Mouse (Mus musculus): ENCODE results near the gene Ptn. TPM values are rescaled to one million over a fixed set of nuclear protein-coding genes. Genes with fewer than 3 reads are reported as not detected.

Gene Ptn
- total RNA-seq, 2 experiments from 2014 or later, result 99.9 to 148 TPM

GRCm38 (mm10) chr6:36818281-36819018, 8.4 kb upstream of the Ptn start:
- no peak for DNase-seq (ENCODE audit: low spot score in 2 of 2)

- no peak for DNase-seq (ENCODE audit: low spot score in 2 of 2)
Observed at GRCm38 (mm10) chr6:36816666-36817065, 6.6 kb upstream of the Ptn start.

GRCm38 (mm10) chr6:36815992-36816391, 6.0 kb upstream of the Ptn start:
- DNase-seq (ENCODE audit: low spot score in 2 of 2), result no peak

- no peak for DNase-seq (ENCODE audit: low spot score in 2 of 2)
Observed at GRCm38 (mm10) chr6:36812666-36813515, 2.9 kb upstream of the Ptn start.

DNA sequence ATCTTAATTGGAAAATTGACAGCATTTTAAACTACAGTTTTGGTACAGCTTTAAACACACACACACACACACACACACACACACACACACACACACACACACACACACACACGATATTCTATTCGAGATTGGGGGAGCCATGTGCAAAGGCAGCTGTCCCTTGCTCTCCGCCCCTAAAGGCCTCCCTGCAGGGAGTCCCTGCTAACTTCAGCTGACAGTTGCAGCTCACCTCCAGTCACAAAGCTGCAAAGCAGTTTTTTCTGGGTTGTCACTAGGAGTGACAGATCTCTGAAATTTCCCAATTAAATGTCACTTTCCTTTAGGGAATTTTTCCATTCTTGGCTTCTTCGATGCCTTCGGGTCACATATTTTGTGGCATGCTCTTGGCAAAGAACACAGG, 428 bp upstream of the Ptn start:
- DNase-seq (ENCODE audit: low spot score in 2 of 2), result no peak

- DNase-seq (ENCODE audit: low spot score in 2 of 2), result no peak
Observed at GRCm38 (mm10) chr6:36809311-36809726, 701 bp downstream of the Ptn start.

- no peak for DNase-seq (ENCODE audit: low spot score in 2 of 2)
Observed at GRCm38 (mm10) chr6:36808306-36809058, 1.5 kb downstream of the Ptn start.

DNA sequence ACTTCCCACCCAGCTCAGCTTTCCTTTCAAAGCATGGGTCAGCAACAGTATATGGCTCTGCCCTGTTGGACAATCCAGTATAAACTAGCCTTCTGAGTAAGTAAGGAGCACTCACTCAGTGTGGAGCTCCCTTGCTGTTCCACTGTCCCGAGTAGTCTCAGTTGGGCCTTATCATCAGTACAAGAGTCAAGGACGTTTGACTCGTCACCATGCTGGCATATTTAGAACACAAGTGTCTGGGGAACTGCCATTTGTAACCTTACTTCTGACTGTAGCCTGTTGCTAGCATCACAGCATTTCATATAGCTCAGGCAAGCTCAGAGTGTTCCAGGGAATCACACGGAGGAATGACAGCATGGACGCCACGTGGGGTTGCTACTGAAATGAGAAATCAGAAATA, 3.1 kb downstream of the Ptn start:
- no peak for DNase-seq (ENCODE audit: low spot score in 2 of 2)

DNA sequence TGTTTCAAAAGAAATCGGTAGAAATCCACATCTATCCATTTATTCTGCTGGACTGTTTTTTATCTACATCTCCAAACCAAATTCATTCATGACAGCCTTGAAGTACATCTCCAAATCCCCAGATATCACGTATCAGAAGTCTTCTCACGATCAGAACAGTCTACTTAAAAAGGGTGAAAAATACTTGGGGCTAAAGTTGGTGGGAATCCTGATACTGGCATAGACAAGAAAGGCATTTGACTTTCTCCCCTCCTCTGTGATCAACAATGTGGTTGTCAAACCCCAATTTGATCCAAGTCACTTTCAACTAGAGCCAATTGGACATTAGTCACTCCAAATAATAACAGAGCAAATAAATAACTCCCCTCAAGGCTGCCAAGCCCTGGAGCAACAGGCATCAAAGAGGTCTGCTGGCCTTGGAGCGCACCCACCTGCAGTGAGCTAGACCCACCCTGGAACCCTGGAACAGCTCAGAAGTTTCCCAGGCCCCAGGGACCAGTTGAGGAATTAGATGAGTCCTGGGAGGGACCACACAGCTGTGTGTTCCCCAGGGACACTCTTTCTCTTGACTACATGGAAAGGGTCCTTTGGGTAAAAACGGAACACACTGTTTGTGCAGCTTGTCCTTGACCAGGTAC, 9.6 kb downstream of the Ptn start:
- DNase-seq (ENCODE audit: low spot score in 2 of 2), result no peak

DNA sequence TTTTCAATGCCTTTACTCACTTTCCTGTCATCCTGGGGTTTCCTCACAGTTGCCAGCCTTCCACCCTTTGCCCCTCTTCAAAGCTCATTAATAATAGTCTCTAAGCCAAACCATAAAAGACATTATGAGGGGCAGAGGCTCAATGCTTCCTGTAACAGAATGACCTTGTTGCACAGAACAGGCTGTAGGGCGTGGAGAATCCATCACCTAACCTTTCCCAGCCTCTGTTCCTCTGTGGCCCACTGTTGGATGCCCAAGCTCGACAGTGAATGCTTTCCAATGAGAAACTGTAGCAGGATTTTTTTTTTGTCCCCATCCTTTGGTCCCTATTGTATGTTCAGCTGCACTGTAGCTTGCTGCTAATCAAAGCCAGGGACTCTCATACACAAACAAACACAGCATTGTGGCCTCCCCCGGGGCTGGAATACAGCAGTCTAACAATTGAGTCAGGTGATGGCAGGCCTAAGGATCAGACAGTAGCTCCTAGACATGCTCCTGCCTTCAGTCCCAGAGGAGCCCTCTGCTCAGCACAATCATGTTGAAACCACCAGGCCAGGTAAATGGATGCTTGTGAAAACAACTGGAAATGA, 12.9 kb downstream of the Ptn start:
- DNase-seq (ENCODE audit: low spot score in 2 of 2), result no peak

DNA sequence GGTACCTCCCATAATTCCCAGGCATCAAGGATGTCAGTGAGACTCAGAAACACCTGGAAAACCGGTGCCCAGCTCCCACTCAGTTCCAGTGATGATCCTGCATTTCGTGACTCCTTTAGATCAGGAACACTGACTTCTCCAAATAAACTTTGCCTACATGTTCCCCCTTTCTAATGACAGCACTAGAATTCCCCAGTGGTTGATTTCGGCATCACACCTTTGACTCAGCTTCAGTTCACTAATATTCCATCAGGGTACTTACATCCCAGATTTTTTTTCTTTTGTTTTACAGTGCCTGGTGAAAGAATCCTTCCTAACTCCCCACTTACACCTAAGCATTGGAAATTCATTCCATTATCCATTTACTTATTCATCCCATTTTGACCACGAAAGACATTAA, 15.5 kb downstream of the Ptn start:
- DNase-seq (ENCODE audit: low spot score in 2 of 2), result no peak

DNA sequence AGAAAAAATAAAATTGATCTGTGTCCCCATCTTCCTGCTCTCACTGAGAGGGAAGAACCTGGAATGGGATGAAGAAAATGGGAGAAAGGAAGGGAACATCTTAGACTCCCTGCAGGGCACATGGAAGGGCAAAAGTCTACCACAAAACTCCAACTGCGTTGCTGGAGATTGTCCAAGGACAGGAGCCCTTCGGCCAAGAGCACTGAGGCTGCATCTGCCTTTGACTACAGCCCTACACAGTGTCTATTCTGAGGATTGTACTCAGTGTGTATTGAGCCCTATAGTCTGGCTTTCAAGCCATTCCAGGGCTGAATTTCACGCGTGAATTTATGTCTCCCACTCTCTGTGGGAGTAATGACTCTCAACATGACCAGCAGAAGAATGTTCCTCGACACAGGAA, 16.2 kb downstream of the Ptn start:
- DNase-seq (ENCODE audit: low spot score in 2 of 2), result no peak

- DNase-seq (ENCODE audit: low spot score in 2 of 2), result no peak
Observed at GRCm38 (mm10) chr6:36789261-36789660, 20.8 kb downstream of the Ptn start.

GRCm38 (mm10) chr6:36788576-36789191, 21.3 kb downstream of the Ptn start:
- DNase-seq (ENCODE audit: low spot score in 2 of 2), result no peak

GRCm38 (mm10) chr6:36784682-36785208, 25.3 kb downstream of the Ptn start:
- no peak for DNase-seq (ENCODE audit: low spot score in 2 of 2)

- DNase-seq (ENCODE audit: low spot score in 2 of 2), result no peak
Observed at GRCm38 (mm10) chr6:36782481-36782880, 27.5 kb downstream of the Ptn start.

DNA sequence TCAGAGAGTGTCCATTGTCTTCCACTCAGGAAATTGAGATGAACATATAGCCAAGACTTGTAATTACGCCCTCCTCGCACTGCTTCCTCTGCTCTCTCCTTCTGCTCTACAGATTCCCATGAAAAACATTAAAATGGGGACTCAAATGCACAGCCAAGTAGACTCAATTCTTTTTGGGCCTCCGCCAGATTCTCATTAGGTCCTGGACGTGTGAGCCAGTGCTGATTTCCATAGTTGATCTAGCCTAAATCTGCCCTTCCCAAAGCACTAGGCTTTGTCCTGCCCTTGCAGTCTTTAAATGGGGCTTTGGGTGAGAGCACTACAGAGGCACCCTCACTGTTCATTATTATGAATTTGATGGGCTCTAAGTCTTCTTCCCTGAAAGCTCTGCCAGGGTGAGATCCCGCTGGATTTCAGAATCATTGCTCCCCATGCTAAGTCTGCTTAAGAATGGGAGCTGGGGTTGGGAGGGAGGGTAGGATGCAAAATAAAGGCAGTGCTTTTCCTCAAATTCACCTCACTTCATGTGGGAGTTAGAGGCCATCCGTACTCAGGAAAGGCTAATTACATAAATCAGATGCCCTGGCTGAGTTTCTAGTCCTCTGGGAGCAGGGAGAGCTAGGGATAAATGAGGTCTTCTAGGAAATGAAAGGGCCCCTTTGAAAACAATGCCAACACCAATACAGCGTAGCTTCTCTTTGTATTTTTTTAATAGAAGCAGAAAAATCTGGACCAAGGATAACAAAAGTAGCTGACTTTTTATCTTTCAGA, 32.3 kb downstream of the Ptn start:
- DNase-seq (ENCODE audit: low spot score in 2 of 2), result no peak

- no peak for DNase-seq (ENCODE audit: low spot score in 2 of 2)
Observed at GRCm38 (mm10) chr6:36777039-36777438, 33.0 kb downstream of the Ptn start.

DNA sequence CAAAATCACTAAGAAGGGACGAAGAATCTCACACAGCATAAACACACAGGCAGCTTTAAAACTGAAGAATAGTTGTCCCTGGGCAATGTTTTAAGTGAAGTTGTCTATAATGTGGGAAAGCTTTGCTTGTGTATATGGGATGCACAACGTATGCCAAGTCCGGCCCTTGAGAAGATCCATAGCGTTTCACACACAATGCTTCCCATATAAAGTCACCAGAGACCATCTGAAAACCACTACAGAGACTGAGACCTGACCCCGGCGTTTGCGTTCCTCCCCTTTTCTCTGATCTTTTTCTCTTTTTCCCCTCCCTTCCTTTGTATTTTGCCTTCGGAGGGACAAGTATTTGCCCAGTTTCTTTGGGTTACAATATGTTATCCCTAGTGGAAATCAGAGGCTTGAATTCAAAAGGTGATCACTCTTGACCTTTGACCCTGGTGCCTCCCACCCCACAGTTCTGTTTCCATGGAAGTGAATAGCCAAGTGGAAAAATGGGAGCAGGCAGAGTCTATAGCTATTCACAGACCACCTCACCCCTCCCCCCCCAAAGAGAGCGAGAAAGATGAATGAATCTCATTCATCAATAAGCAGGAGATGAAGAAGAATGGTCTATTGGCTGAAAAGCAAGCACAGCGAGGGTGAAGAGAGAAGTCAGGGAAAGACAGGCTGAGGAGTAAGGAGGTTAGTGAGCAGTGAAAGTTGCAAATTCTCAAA, 34.2 kb downstream of the Ptn start:
- DNase-seq (ENCODE audit: low spot score in 2 of 2), result no peak
